Mouse (Mus musculus) MEL-GATA-1-ER (cell line): ENCODE results near the gene Cul9.

Experiments used
- DNase-seq: peaks from one replicate; pipeline ENCODE4 v3.0.0-alpha.2; 2012; ENCODE audit warnings: low read depth; ENCODE audit errors: extremely low read depth

Cul9 gene

DNA sequence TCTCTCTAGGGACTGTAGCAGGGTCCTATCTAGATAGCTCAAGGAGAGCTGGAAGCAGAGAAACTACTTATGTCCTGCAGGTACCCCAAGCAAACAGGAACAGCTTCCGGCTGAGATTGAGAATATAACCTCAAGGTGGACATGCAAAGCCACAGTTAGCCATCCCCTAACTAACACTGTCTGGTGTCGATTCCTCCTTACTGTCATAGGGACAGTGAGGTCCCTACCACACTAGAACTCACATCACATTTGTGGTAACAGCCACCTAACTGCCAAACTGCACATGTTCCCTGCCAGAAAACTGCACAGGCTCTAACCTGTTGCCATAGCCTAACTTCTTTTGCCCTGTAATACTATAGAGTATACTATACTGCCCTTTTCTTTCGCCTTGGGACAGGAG is 7.7 kb upstream of the Cul9 start:
- no peak for DNase-seq

DNA sequence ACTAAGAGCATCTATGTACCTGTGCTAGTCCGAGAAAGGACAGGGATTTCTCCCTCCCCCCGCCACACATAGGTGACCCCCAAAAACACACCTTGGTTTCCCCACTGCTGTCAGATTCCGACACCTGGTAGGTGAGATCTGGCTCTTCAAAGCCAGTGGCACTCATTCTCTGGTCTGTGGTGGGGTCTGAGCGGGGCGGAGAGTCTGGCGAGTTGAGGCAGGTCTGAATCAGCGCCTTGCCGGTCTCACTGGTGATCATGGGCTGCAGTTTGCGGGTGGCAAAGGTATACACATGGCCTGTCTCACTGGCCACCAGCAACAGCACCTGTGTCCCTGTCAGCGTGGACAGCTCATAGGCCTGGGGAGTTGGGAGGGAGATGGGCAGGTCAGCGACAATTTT is 7.3 kb upstream of the Cul9 start:
- DNase-seq, result no peak

DNA sequence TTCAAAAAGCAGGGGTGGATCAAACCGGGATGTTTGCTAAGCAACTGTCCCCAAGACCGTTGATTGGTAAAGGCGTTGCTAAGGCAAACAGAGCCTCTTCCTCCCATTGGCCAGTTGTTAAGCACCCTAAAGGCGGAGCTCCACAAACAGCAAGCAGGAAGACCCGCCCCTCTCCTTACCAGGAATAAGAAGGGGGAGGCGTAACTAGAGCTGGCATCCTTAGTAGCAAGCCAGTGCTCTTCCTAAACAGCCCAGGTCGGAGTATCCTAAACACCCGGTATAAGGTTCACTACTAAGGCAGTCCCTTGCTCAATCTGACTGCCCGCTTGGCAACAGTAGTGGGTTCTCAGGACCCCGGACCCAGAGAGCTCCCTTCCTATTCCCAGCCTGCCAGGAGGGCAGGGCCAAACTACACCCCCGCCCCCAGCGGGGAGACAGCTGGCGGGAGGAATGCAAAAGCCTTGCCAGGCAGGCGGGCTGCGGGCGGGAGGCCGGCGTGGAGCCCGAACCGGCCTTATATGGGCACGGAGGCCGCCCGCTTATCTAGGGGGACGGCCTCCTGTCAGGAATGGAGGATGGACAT is 6.7 kb upstream of the Cul9 start:
- no peak for DNase-seq

GRCm38 (mm10) chr17:46552151-46552550 is 6.0 kb upstream of the Cul9 start:
- DNase-seq, result no peak

GRCm38 (mm10) chr17:46551369-46551768 is 5.2 kb upstream of the Cul9 start:
- no peak for DNase-seq

DNA sequence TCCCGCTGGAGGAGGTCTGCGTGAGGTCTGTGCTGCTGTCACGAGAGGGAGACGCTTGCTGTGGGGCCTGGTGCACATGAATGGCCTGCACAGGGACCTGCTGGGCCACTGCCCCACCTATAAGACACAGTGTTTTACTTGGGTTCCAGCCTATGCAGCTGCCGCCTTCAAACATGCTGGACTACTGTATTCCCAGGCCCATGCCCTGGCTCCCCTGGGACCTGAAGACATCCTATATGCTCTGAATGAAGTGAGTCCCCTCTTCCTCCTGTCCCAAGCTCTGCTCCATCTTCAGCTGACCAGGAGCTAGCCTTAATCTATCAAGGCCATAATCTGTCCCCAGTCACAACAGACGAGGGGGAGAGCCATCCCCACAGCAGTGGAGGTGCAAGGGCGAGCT is 4.7 kb upstream of the Cul9 start:
- no peak for DNase-seq

- DNase-seq, result no peak
These were observed 3.5 kb upstream of the Cul9 start for GRCm38 (mm10) chr17:46549642-46550041.

GRCm38 (mm10) chr17:46549193-46549592 is 3.0 kb upstream of the Cul9 start:
- no peak for DNase-seq

GRCm38 (mm10) chr17:46548741-46549140 is 2.6 kb upstream of the Cul9 start:
- DNase-seq, result no peak

DNA sequence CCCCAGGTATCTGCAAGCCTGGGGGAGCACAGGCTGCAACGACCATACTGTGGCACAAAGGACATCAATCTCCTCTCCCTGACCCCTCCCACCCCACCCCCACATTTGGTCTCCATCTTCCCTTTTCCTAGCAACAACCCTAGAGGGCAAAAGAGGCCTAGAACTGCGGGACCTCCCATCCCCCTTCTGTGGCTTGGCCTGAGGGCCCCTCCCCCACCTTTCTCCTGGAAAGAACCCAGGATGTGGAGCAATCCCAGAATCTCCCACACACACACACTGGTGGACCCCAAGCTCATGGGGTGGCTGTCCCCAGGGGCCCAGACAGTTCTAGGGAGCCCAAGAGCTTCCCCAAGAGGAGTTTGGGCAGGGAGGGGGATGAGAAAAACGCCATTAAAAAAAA is 1.7 kb upstream of the Cul9 start:
- no peak for DNase-seq

DNA sequence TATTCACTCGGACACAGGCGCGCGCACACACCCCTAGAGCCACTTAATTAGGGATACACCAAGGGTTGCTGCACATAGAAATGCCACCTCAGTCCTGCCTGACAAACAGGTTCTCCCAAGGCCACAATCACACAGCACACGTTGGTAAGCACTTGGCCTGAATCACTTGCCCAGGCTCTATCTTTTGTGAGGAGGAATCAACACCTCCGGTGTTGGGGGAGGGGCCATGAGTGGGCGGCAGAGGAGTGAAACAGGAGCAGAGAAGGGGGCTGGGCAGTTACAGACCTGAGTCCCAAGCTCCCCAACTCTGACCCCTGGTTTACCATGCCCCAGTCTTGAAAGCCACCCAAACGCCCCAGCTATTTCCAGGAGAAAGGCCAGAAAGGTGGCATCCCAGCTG is 807 bp upstream of the Cul9 start:
- no peak for DNase-seq

DNA sequence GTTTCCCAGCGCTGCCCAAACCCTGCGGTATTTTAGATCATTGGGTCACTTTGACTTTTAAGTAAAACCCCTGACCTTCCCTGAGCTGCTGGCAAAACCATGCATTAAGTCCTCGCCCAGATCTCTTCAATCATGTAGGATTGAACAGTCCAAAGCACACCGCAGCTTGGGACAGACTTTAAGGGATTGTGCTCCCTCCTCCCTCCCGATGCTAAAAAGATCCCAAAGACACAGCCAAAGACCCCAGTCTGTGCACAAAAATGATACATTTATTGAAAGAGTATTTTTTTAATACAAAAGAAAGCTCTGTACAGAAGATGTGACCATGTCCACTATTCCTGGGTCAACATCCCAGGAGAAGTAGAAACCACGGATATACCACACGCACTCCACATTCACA is 403 bp upstream of the Cul9 start:
- no peak for DNase-seq

- DNase-seq, result no peak
These were observed 2.5 kb downstream of the Cul9 start for GRCm38 (mm10) chr17:46543661-46544060.

- no peak for DNase-seq
These were observed 20.4 kb downstream of the Cul9 start for GRCm38 (mm10) chr17:46525579-46526307.

GRCm38 (mm10) chr17:46525065-46525464 is 21.1 kb downstream of the Cul9 start:
- DNase-seq, result no peak

- no peak for DNase-seq
These were observed 24.1 kb downstream of the Cul9 start for GRCm38 (mm10) chr17:46521963-46522668.

- DNase-seq, result no peak
These were observed 25.0 kb downstream of the Cul9 start for GRCm38 (mm10) chr17:46521174-46521573.

DNA sequence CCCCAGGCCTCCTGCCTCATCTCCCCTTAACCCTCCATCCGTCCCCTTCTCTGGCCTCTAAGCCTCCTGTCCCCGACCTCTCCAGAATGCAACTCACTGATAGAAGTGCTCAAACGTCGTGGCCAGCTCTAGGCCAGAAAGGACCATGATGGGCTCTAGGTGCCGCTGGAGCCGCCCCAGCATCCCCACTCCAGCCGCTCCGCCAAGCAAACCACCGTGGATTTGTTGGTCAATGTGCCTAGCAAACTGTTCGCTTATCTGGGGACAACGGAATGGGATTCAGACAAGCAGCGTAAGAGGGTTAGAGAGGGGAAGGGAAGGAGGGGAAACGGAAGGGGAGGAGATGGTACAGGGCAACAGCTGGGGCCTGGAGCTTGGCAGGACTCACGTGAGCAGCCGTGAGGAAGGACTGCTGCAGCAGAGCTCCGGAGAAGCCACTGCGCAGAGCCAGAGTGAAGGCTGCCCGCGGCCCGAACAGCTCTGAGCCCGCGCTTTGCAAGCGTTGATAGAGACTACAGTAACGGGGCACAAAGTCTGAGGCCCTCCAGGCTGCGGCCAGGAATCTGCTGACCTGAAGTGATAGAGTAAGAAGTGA is 25.7 kb downstream of the Cul9 start:
- DNase-seq, result no peak

GRCm38 (mm10) chr17:46519971-46520370 is 26.2 kb downstream of the Cul9 start:
- no peak for DNase-seq

DNA sequence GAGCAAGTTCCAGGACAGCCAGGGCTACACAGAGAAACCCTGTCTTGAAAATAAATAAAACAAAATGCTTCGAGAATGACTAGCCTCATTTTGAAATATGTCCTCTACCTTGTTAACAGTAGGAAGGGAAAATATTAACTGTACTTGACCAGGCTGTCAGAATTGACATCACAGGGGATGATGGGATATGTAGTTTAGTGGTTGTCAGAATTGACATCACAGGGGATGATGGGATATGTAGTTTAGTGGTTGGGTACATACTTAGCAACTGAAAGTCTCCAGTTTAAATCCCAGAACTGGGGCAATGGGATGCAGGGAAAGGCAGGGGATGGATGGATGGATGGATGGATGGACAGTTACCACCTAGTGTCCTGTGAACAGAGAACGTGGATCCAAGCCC is 32.9 kb downstream of the Cul9 start:
- no peak for DNase-seq

DNA sequence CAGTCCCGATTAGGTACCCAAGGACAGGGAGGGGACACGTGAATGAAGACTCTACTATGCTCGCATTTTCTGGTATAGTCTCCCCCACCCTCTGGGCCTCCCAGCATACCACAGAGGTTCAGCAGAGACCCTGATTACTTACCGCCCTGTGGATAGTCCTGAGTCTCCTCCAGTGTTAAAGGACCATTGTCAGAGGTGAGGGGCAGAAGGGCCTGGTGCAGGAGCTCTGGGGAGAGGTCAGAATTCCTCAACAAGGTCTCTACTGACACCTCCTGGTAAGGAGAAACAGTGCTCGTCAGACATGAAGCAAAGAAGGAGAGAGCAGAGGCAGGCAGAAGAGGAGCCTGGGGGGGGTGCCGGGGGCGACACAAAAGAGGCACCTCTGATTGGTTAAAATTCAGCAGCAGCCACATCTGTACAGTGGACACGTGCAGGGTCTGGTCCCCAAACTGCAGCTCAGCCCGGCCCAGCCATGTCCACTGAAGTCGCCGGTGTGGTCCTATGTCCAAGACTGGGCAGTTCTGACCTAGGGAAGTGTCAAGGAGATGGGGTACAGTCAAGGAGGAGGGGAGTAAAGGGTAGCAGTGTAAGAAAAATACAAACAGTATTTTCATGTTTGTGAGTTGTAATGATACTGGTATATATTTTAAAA is 35.0 kb downstream of the Cul9 start:
- no peak for DNase-seq

- DNase-seq, result no peak
These were observed 40.6 kb downstream of the Cul9 start for GRCm38 (mm10) chr17:46505617-46506016.
